In genomic region chr12:21373100-21373819, GRCm38 (mm10) we compare ENCODE assay signal across 1 mouse cellular context.
TF ChIP-seq lines count a peak whose summit lies in the region.

Gene Adam17, minus strand, starts transcription at chr12:21373632.

TF ChIP-seq in CH12.LX, 34 proteins besides CTCF, POLR2A, EP300 and RAD21 (continued from another document):
- TF ChIP-seq USF1 (IDR thresholded peaks at IDR 0.05; ENCODE audit: low read depth, low read length) = no peak; the same call in 1 of the 2 replicates
- peak; percentile 63; the same call in 1 of the 2 replicates for TF ChIP-seq POLR2AphosphoS2 (IDR thresholded peaks at IDR 0.05; ENCODE audit: low read depth, low read length)
- 0 out of 2 replicates have a peak, but pooled peaks have one; percentile 32 for TF ChIP-seq TBP (conservative IDR thresholded peaks at IDR 0.05; ENCODE audit: low read depth, low read length)
- TF ChIP-seq KAT2A (IDR thresholded peaks at IDR 0.05; ENCODE audit: insufficient replicate concordance, low read length) = peak; percentile 91; the same call in 1 of the 2 replicates
- no peak for TF ChIP-seq E2F4 (IDR thresholded peaks at IDR 0.05; ENCODE audit: insufficient replicate concordance, low read depth, low read length)
- TF ChIP-seq ZKSCAN1 (IDR thresholded peaks at IDR 0.05; ENCODE audit: borderline replicate concordance, low read depth, low read length) = no peak
- peak; percentile 89 for TF ChIP-seq SIN3A (IDR thresholded peaks at IDR 0.05; ENCODE audit: low read length)
- peak; percentile 58 for TF ChIP-seq ZMIZ1 (IDR thresholded peaks at IDR 0.05; ENCODE audit: low read depth, low read length)
- peak; percentile 74 for TF ChIP-seq MXI1 (IDR thresholded peaks at IDR 0.05; ENCODE audit: low read depth, low read length)
- 0 out of 2 replicates have a peak, but pooled peaks have one; percentile 74 for TF ChIP-seq IRF4 (IDR thresholded peaks at IDR 0.05; ENCODE audit: low read depth, low read length)
- peak; percentile 58; the same call in 1 of the 2 replicates for TF ChIP-seq MYC (IDR thresholded peaks at IDR 0.05; ENCODE audit: low read depth, low read length)
- peak; percentile 54 for TF ChIP-seq NRF1 (IDR thresholded peaks at IDR 0.05; ENCODE audit: low read depth, low read length)
TF ChIP-seq in CH12.LX: peak in this region for 20.
